Mouse (Mus musculus): ENCODE measurements around the gene Smarcb1. TPM values are rescaled to one million over a fixed set of nuclear protein-coding genes. Genes with fewer than 3 reads are reported as not detected.
"Not testable (repeated sequence)": the region's sequence is repeated elsewhere in the genome, so short reads cannot be mapped to it uniquely, and the experiment has no call there.

Smarcb1 gene
- polyA plus RNA-seq, 1 experiment from 2014 or later = 109 TPM

DNA sequence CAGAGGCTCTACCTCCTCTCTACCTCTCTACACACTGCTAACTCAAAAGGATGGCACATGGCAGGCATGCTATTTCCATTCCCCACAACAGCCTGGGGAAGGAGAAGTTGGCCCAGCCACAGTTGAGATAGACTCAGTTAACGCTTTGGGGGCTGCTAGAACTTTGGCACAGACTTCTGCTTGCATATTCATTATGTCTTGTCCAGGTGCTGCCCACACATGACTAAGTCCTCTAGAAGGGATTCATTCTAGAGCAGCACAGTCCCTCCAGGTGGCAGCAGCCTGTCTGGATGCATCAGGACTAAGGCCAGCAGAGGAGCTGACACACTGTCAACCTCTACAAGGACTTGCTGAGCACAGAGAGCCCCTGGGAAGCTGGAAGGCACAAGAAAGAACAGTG is 25.2 kb downstream of the Smarcb1 start:
- WGBS = 95% methylated on average over 1 of the region's 1 CpGs
- no peak overlapping the region for H3K4me2 ChIP-seq (replicated peaks; ENCODE audit: low read depth, low read length)
- 0 out of 2 replicates have a peak, but pooled peaks cover 13% of the 10 kb centered on the region for H3K36me3 ChIP-seq (ENCODE audit: insufficient read depth, low read length)
- no peak overlapping the region for H3K4me3 ChIP-seq (ENCODE audit: low read depth, low read length)
- ATAC-seq = no peak
- no peak overlapping the region for H3K9ac ChIP-seq (replicated peaks; ENCODE audit: low read depth)
- DNase-seq (ENCODE audit: low spot score) = no peak
- TF ChIP-seq CTCF (IDR thresholded peaks at IDR 0.05) (no peak), EP300 (IDR thresholded peaks at IDR 0.05) (no peak)
- peaks cover 12% of the 10 kb centered on the region; the same call in 1 of the 2 replicates for H3K4me1 ChIP-seq (ENCODE audit: insufficient read depth, low read depth, low read length)
- no peaks in the 10 kb centered on the region for H3K27me3 ChIP-seq (replicated peaks; ENCODE audit: insufficient read depth, low read length)
- no peak overlapping the region for H3K27ac ChIP-seq (ENCODE audit: low read length)
- no peaks in the 10 kb centered on the region for H3K9me3 ChIP-seq (ENCODE audit: low read length)

DNA sequence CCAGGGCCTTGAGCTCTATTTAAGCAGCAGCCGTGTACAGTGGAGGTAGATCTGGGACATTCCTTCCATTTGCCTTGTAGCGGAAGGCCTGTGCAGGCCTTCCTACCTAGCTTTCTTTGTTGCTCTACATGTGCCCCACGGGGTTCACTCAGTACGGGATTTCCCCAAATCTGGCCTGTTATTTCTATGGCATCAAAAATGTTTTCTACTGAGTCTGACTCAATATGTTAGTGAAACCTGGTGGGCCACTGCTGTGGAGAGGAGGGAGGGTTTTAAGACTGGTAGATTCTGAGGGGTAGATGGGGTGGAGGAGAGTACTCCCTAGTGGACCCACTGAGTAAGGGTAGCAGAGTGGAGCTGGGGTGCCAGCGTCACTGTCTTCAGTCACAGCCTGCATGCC is 25.7 kb downstream of the Smarcb1 start:
- no peaks in the 10 kb centered on the region for H3K9me3 ChIP-seq (ENCODE audit: low read length)
- 91% methylated on average over 5 of the region's 5 CpGs for WGBS
- H3K36me3 ChIP-seq (ENCODE audit: insufficient read depth, low read length) = 0 out of 2 replicates have a peak, but pooled peaks cover 13% of the 10 kb centered on the region
- TF ChIP-seq EP300 (IDR thresholded peaks at IDR 0.05) = no peak
- TF ChIP-seq CTCF (IDR thresholded peaks at IDR 0.05) = no peak
- H3K4me3 ChIP-seq (ENCODE audit: low read depth, low read length) = no peak overlapping the region
- H3K4me2 ChIP-seq (replicated peaks; ENCODE audit: low read depth, low read length) = no peak overlapping the region
- H3K27ac ChIP-seq (ENCODE audit: low read length) = no peak overlapping the region
- no peaks in the 10 kb centered on the region for H3K27me3 ChIP-seq (replicated peaks; ENCODE audit: insufficient read depth, low read length)
- DNase-seq (ENCODE audit: low spot score) (no peak), ATAC-seq (no peak)
- no peak overlapping the region for H3K9ac ChIP-seq (replicated peaks; ENCODE audit: low read depth)
- peaks cover 12% of the 10 kb centered on the region; the same call in 1 of the 2 replicates for H3K4me1 ChIP-seq (ENCODE audit: insufficient read depth, low read depth, low read length)

DNA sequence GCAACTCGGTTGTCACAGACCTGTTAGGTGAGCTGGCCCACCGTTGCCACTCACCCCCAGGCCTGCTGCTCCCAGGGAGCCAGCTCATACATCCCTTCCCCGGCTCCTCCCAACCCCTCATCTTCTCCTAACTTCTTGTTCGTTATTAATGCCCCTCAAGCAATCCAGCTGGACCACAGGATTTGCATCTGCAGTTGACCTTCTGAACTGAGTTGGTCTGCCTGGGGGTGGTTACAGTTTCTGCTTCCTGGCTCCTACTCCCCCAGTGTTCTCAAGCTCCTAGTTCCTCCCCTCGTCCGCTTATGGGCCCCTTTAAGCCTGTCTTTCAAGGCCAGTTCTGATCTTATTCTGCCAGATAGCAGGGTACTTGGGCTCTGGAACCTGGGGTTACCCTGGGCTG is 26.8 kb downstream of the Smarcb1 start:
- no peak for TF ChIP-seq EP300 (IDR thresholded peaks at IDR 0.05)
- no peak for TF ChIP-seq CTCF (IDR thresholded peaks at IDR 0.05)
- Histone ChIP-seq H3K4me3 (ENCODE audit: low read depth, low read length) (no peak overlapping the region), H3K27me3 (replicated peaks; ENCODE audit: insufficient read depth, low read length) (no peaks in the 10 kb centered on the region), H3K36me3 (ENCODE audit: insufficient read depth, low read length) (0 out of 2 replicates have a peak, but pooled peaks cover 13% of the 10 kb centered on the region), H3K27ac (ENCODE audit: low read length) (no peak overlapping the region), H3K4me1 (ENCODE audit: insufficient read depth, low read depth, low read length) (peaks cover 12% of the 10 kb centered on the region; the same call in 1 of the 2 replicates), H3K4me2 (replicated peaks; ENCODE audit: low read depth, low read length) (no peak overlapping the region), H3K9ac (replicated peaks; ENCODE audit: low read depth) (no peak overlapping the region), H3K9me3 (ENCODE audit: low read length) (no peaks in the 10 kb centered on the region)
- DNase-seq (ENCODE audit: low spot score) (no peak), ATAC-seq (no peak)
- 62% methylated on average over 6 of the region's 6 CpGs for WGBS

DNA sequence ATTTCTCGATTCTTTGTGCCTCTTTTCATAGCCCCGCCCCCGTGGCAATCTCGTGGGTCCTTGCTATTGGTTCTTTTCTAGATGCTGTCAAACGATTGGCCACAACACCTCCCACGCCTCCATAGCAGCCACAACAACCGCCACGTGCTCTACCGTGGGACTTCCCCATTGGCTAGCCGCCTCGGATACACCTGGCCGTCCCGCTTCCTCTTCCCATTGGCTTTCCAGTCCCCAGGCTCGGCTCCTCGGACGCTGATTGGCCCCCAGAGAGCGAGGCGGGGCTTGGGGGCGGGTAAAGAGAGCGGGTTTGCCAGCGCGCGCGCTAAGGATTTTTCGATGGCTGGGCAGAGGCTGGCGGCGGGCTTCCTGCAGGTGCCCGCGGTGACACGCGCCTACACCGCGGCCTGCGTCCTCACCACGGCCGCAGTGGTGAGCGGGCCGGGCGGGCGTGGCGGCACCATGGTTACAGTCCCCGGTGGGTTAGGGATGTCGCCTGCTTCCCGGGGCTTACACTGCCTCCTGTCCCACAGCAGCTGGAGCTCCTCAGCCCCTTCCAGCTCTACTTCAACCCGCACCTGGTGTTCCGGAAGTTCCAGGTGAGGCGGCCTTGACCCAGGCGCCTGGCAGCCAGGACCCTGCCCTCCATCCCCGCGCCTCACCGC is 28.2 kb downstream of the Smarcb1 start, which contains the start of gene Derl3:
Gene Derl3, plus strand, starts transcription at position 325 of the 662 bp plus-strand sequence.
- WGBS = 2% methylated on average over 40 of the region's 51 CpGs

GRCm38 (mm10) chr10:75889406-75890153 is 31.8 kb downstream of the Smarcb1 start:
- Histone ChIP-seq H3K9me3 (ENCODE audit: low read length) (no peaks in the 10 kb centered on the region), H3K36me3 (ENCODE audit: insufficient read depth, low read length) (no peaks in the 10 kb centered on the region), H3K4me3 (ENCODE audit: low read depth, low read length) (no peak overlapping the region), H3K27ac (ENCODE audit: low read length) (no peak overlapping the region), H3K9ac (replicated peaks; ENCODE audit: low read depth) (no peak overlapping the region), H3K4me1 (ENCODE audit: insufficient read depth, low read depth, low read length) (peaks cover 5% of the 10 kb centered on the region; the same call in 1 of the 2 replicates), H3K4me2 (replicated peaks; ENCODE audit: low read depth, low read length) (no peak overlapping the region), H3K27me3 (replicated peaks; ENCODE audit: insufficient read depth, low read length) (no peaks in the 10 kb centered on the region)
- WGBS = 44% methylated on average over 8 of the region's 8 CpGs
- DNase-seq (ENCODE audit: low spot score) (no peak), ATAC-seq (no peak)
- TF ChIP-seq EP300 (IDR thresholded peaks at IDR 0.05) (no peak), CTCF (IDR thresholded peaks at IDR 0.05) (no peak)

More for the DNA sequence above, 28.2 kb downstream of the Smarcb1 start, which contains the start of gene Derl3:
- peak; percentile 99 for ATAC-seq
- Histone ChIP-seq H3K27ac (ENCODE audit: low read length) (no peak within 1 kb of the TSS), H3K4me3 (ENCODE audit: low read depth, low read length) (peak within 1 kb of the TSS; percentile 23), H3K9ac (replicated peaks; ENCODE audit: low read depth) (0 out of 2 replicates have a peak within 1 kb of the TSS, but pooled peaks have one; percentile 12), H3K27me3 (replicated peaks; ENCODE audit: insufficient read depth, low read length) (no peaks in the 10 kb centered on the region), H3K4me1 (ENCODE audit: insufficient read depth, low read depth, low read length) (peaks cover 8% of the 10 kb centered on the region; the same call in 1 of the 2 replicates), H3K4me2 (replicated peaks; ENCODE audit: low read depth, low read length) (peak within 1 kb of the TSS; percentile 71), H3K9me3 (ENCODE audit: low read length) (no peaks in the 10 kb centered on the region), H3K36me3 (ENCODE audit: insufficient read depth, low read length) (0 out of 2 replicates have a peak, but pooled peaks cover 13% of the 10 kb centered on the region)
- peak; percentile 98 for DNase-seq (ENCODE audit: low spot score)
- no peak for TF ChIP-seq CTCF (IDR thresholded peaks at IDR 0.05)
- no peak for TF ChIP-seq EP300 (IDR thresholded peaks at IDR 0.05)

- 88% methylated on average over 4 of the region's 5 CpGs for WGBS
- H3K27ac ChIP-seq (ENCODE audit: low read length); DNase-seq (ENCODE audit: low spot score); H3K4me3 ChIP-seq (ENCODE audit: low read depth, low read length); H3K4me1 ChIP-seq (ENCODE audit: insufficient read depth, low read depth, low read length); H3K36me3 ChIP-seq (ENCODE audit: insufficient read depth, low read length); H3K27me3 ChIP-seq (replicated peaks; ENCODE audit: insufficient read depth, low read length); H3K4me2 ChIP-seq (replicated peaks; ENCODE audit: low read depth, low read length); H3K9me3 ChIP-seq (ENCODE audit: low read length); ATAC-seq; H3K9ac ChIP-seq (replicated peaks; ENCODE audit: low read depth): not testable (repeated sequence)
Observed at GRCm38 (mm10) chr10:75887504-75887903, 33.9 kb downstream of the Smarcb1 start.
